Mouse (Mus musculus) lung, embryonic 16.5 days (tissue): ENCODE data around the gene Folr1. TPM values are rescaled to one million over a fixed set of nuclear protein-coding genes. Genes with fewer than 3 reads are reported as not detected.

Experiments
- ATAC-seq: fragments of 200-750 bp; cut with Nextera tagmentation; 2 replicates; pipeline ENCODE4 v1.8.0; 2017; ENCODE audit warnings: low read depth, mild to moderate bottlenecking, moderate library complexity
- H3K27ac ChIP-seq: fragments of 300-500 bp; sonication (generic); 2 replicates; pipeline ENCODE4 v1.5.1; 2014; ENCODE audit warnings: mild to moderate bottlenecking, control low read depth, low read length
- H3K27me3 ChIP-seq: fragments of 300-500 bp; sonication (generic); 2 replicates; pipeline ENCODE4 v1.6.1; 2014; ENCODE audit warnings: low read depth, low read length, mixed read lengths; ENCODE audit not compliant: control insufficient read depth, insufficient read depth
- H3K36me3 ChIP-seq: fragments of 300-500 bp; sonication (generic); 2 replicates; pipeline ENCODE4 v1.6.1; 2014; ENCODE audit warnings: low read length; ENCODE audit not compliant: control insufficient read depth, insufficient read depth
- H3K4me1 ChIP-seq: fragments of 300-500 bp; sonication (generic); replicated peaks from 2 replicates; pipeline ENCODE4 v1.6.1; 2014; ENCODE audit warnings: low read length, mixed read lengths; ENCODE audit not compliant: control insufficient read depth, insufficient read depth
- H3K4me2 ChIP-seq: fragments of 300-500 bp; sonication (generic); 2 replicates; pipeline ENCODE4 v1.6.1; 2014; ENCODE audit warnings: low read depth, low read length, control low read depth
- H3K4me3 ChIP-seq: fragments of 300-500 bp; sonication (generic); 2 replicates; pipeline ENCODE4 v1.5.1; 2014; ENCODE audit warnings: mild to moderate bottlenecking, low read length, control low read depth
- H3K9ac ChIP-seq: fragments of 300-500 bp; sonication (generic); 2 replicates; pipeline ENCODE4 v1.6.1; 2014; ENCODE audit warnings: low read length, control low read depth
- H3K9me3 ChIP-seq: fragments of 300-500 bp; sonication (generic); 2 replicates; pipeline ENCODE4 v1.6.1; 2016; ENCODE audit warnings: low read length; ENCODE audit not compliant: control insufficient read depth
- WGBS: fragments of 180-500 bp; shearing (Covaris S2); extraction: QIAGEN DNeasy Blood & Tissue Kit; methylation state at CpG from one replicate; pipeline ENCODE4 v1.1.7; 2014; 5-methylcytosine and 5-hydroxymethylcytosine counted together
- microRNA-seq: library from miRNA; unstranded; fragments of <30 nt; microRNA quantifications from one replicate; pipeline ENCODE4, GENCODE M21; 2016
- polyA plus RNA-seq: library from polyadenylated mRNA; unstranded; fragments of >200 nt; fragmentation: Nextera tagmentation; extraction: Ambion mirVana; gene quantifications from 2 replicates; pipeline ENCODE4 v1.2.1, GENCODE M21; 2015

The Folr1 gene
- polyA plus RNA-seq, 1 experiment from 2014 or later = 1.5 TPM

DNA sequence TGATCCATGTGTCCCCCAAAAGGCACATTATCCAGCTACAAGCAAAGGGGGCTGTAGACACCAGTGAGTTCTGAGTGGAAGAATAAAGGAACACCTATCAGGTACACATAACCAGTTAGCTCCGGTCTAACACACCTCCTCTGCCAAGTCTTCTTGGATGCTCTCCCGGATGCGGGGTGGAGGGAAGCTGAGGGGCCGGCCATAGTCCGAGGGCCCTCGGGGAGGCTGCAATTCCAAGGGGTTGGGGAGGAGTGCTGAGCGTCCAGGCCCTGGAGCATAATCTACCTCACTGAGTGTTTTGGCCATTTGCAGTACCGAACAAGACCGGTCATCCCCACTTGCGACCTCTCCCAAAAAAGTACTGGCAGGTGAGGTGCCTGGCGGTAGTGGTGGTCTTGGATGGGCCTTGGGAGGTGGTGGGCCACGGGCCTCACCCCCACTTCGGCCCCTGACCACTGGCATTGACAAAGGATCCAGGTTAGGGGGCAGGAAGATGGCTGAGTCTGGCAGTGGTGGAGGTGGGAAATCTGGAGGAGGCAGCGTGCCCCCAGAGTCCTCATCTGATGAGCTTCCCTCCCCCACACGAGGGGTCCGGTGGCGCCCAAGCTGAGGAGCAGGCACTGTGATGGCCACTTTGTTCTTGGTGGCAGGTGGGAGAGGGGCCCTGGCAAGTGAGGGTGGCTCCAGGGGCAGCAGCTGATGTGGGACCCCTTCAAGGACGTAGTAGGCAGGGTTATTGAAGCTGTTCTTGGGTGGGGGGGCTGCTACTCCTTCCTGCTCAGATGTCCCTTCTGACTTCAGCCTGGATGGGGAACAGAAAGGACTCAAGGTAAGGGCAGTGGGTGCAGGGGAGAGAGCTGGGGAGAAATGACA, 46.6 kb downstream of the Folr1 start:
- peaks cover 45% of the 10 kb centered on the region for H3K36me3 ChIP-seq
- no peaks in the 10 kb centered on the region for H3K9me3 ChIP-seq
- 76% methylated on average over 18 of the region's 18 CpGs for WGBS
- H3K4me1 ChIP-seq = peaks cover 11% of the 10 kb centered on the region
- peaks cover 26% of the 10 kb centered on the region for H3K27me3 ChIP-seq
- no peak overlapping the region for H3K4me2 ChIP-seq
- 0 out of 2 replicates have a peak overlapping the region, but pooled peaks have one; percentile 8 for H3K9ac ChIP-seq
- H3K4me3 ChIP-seq = no peak overlapping the region
- ATAC-seq = no peak
- H3K27ac ChIP-seq = 0 out of 2 replicates have a peak overlapping the region, but pooled peaks have one; percentile 13

DNA sequence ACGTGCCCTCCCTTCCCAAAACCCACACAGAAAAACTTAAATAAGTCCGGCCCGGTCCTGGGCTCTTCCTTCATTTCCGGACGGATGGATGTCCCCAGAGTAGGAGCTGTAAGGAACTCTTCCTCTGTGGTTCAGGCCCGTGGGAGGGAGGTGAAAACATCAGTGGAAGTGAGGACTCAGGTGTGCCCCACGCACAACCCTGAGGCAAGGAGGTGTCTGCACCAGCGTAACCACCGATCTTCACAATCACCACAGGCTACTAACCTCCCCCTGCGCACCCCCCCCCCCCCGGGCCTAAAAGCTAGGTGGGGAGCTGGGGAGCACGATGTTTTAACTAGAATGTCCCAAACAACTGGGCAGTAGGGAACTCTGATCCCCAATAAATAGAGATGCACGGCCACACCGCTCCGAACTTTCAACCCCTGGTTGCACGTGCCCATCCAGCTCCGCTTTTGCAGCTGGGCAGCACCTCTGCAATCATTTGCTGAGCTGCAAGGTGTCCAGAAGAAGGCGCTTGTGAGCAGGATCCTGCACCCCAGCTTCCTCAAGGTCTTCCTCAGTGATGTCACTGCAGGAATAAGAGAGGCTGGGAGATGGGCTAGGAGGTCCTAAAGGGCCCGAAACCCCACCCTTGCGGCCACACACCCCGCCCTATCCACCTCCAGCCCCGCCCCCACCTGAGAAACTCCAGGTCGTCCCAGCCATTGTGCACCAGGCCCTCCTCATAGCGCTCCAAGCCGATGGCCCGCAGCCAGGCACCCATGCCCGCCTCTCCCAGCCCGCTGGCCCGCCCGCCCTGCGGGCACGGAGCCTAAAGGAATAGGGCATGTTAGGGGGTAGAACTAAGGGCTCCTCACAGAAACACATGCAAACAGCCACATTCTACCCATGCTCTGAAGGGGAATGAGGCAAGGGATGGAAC, 47.5 kb downstream of the Folr1 start:
- Histone ChIP-seq H3K4me1 (peaks cover 15% of the 10 kb centered on the region), H3K9ac (no peak overlapping the region), H3K36me3 (peaks cover 36% of the 10 kb centered on the region), H3K4me3 (no peak overlapping the region), H3K9me3 (no peaks in the 10 kb centered on the region), H3K27ac (peak overlapping the region; percentile 87; the same call in 1 of the 2 replicates), H3K4me2 (peak overlapping the region; percentile 79), H3K27me3 (peaks cover 35% of the 10 kb centered on the region)
- peak; percentile 18; the same call in 1 of the 2 replicates for ATAC-seq
- WGBS = 41% methylated on average over 32 of the region's 32 CpGs

DNA sequence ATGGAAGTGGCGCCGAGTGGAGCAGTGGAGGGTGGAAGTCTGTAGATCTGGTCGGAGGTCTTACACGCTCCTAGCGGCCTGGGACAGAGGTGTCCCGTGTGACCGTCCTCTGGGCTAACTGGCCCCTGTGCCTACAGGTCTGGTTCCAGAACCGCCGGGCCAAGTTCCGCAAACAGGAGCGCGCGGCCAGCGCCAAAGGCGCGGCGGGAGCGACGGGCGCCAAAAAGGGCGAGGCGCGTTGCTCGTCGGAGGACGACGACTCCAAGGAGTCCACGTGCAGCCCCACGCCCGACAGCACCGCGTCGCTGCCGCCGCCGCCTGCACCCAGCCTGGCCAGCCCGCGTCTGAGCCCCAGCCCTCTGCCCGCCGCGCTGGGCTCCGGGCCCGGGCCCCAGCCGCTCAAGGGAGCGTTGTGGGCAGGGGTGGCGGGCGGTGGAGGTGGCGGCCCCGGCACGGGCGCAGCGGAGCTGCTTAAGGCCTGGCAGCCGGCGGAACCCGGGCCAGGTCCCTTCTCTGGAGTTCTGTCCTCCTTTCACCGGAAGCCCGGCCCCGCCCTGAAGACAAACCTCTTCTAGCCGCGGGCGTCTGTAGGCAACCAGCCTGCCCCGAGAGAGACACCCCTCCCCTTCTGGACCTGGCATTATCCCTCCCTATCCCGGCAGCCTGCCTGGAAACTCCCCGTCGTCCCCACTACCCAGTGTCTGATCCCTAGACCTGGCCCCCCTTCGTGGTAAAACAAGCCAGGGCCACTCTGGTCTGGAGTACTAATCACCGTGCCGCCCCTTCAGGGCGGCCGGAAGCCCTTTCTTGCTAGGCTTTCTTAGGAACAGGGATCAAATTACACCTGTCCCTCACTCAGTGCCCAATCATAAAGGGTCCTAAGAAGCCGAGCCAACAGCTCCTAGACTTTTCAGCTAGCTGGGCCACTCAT, 48.8 kb downstream of the Folr1 start:
- Histone ChIP-seq H3K9ac (peak overlapping the region; percentile 66), H3K9me3 (no peaks in the 10 kb centered on the region), H3K27me3 (peaks cover 47% of the 10 kb centered on the region), H3K27ac (peak overlapping the region; percentile 87), H3K4me1 (peaks cover 20% of the 10 kb centered on the region), H3K4me2 (peak overlapping the region; percentile 79), H3K36me3 (peaks cover 25% of the 10 kb centered on the region), H3K4me3 (peak overlapping the region; percentile 47)
- WGBS = under 1% methylated on average over 54 of the region's 71 CpGs
- peak; percentile 87 for ATAC-seq

DNA sequence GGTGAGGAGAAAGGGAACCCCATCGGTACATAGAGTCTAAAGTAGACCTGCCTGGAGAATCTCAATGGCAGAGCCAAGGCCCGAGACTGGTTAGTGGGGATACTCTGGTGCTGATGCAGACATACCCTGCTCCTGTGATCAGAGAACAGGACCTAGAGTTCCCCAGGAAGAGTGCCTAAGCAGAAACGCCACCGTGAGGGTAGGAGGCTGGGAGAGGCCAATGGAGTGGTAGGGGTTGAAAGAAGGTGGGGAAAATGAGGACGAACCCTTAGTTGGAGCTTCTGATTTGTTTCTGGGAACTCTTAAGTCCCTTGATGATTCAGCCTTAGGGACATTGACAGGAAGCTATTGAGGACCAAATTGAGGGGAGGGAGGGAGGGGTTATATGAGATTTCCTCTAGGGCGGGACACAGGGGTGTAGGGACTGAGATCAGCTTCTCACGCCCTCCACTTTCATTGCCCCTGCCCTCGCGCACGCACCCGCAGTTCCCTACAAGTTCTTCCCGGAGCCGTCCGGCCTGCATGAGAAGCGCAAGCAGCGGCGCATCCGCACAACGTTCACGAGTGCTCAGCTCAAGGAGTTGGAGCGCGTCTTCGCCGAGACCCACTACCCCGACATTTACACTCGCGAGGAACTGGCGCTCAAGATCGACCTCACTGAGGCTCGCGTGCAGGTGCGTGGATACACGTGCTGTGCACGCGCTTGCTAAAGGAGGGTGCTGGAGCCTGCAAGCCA, 50.1 kb downstream of the Folr1 start:
- Histone ChIP-seq H3K4me1 (peaks cover 20% of the 10 kb centered on the region), H3K9ac (0 out of 2 replicates have a peak overlapping the region, but pooled peaks have one; percentile 2), H3K27me3 (peaks cover 53% of the 10 kb centered on the region), H3K4me3 (peak overlapping the region; percentile 47), H3K36me3 (peaks cover 12% of the 10 kb centered on the region), H3K9me3 (no peaks in the 10 kb centered on the region), H3K4me2 (peak overlapping the region; percentile 79), H3K27ac (no peak overlapping the region)
- WGBS = 3% methylated on average over 35 of the region's 35 CpGs
- ATAC-seq = no peak

DNA sequence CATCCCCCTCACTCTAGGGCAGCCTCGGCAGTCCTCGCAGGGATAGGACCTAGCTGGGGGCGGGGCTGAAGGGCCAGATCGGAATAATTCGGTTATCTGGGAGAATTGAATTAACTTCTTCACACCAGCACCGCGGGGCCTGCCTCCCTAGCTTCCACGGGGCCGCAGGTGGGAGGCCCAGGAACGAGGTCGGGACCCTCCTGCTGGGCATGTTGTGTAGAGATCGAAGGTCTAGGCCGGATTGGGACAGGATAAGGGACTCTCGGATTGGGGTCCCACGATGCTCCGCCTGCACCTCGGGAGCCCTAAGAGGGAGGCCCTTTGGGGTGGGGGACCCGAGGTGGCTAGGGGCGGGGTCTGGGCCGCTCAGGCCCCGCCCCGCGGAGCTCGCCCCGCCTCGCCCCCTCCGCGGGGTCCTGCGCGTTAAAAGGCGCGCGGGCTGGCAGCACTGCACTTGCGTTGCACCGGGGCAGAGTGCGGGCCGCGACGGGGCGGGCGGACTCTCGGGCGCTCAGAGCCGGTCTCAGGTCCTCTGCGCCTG, 52.7 kb downstream of the Folr1 start, which contains the start of gene Phox2a:
Gene Phox2a, plus strand, starts transcription at position 453 of the 541 bp plus-strand sequence.
- H3K4me2 ChIP-seq = peak within 1 kb of the TSS; percentile 54
- under 1% methylated on average over 26 of the region's 45 CpGs for WGBS
- no peak for ATAC-seq

More for the DNA sequence above, 52.7 kb downstream of the Folr1 start, which contains the start of gene Phox2a:
- Histone ChIP-seq H3K9ac (no peak within 1 kb of the TSS; the same call in 1 of the 2 replicates), H3K36me3 (no peaks in the 10 kb centered on the region), H3K27ac (no peak within 1 kb of the TSS), H3K4me1 (peaks cover 20% of the 10 kb centered on the region), H3K4me3 (peak within 1 kb of the TSS; percentile 37), H3K27me3 (peaks cover 53% of the 10 kb centered on the region), H3K9me3 (no peaks in the 10 kb centered on the region)

Small RNA genes lying within 50 kb of the gene (microRNA-seq; reads per million reads assigned to microRNA genes)
- not detected for gene Gm22655

Other genes with a start within 250 kb of the Folr1 start
- 51.3 and 59.6 TPM in 2 replicates for gene Clpb, start 207.2 kb downstream of the Folr1 start, polyA plus RNA-seq
- gene Phox2a, start 52.5 kb downstream of the Folr1 start, polyA plus RNA-seq = 0.28 and 0.34 TPM in 2 replicates
- gene Inppl1, start 32.6 kb downstream of the Folr1 start, polyA plus RNA-seq = 34.8 and 35.7 TPM in 2 replicates
- 1.5 and 2.8 TPM in 2 replicates for gene Folr2, start 13.6 kb downstream of the Folr1 start, polyA plus RNA-seq
- 71.2 and 73.0 TPM in 2 replicates for gene Anapc15, start 7.1 kb downstream of the Folr1 start, polyA plus RNA-seq
- gene Lamtor1, start 35.1 kb upstream of the Folr1 start, polyA plus RNA-seq = 161 and 163 TPM in 2 replicates
- gene Tomt, start 35.6 kb upstream of the Folr1 start, polyA plus RNA-seq = 0.20 and 0.69 TPM in 2 replicates
- gene Lrrc51, start 63.1 kb upstream of the Folr1 start, polyA plus RNA-seq = 18.1 and 28.3 TPM in 2 replicates
- 66.7 and 73.7 TPM in 2 replicates for gene Numa1, start 63.3 kb upstream of the Folr1 start, polyA plus RNA-seq
- gene Il18bp, start 147.9 kb upstream of the Folr1 start, polyA plus RNA-seq = 2.1 and 3.0 TPM in 2 replicates
- gene Rnf121, start 194.7 kb upstream of the Folr1 start, polyA plus RNA-seq = 25.2 and 25.6 TPM in 2 replicates
- 31.0 and 35.0 TPM in 2 replicates for gene Xndc1, start 194.7 kb upstream of the Folr1 start, polyA plus RNA-seq
- 1.0 and 1.2 TPM in 2 replicates for gene Xntrpc, start 194.9 kb upstream of the Folr1 start, polyA plus RNA-seq
- gene Trpc2, start 212.3 kb upstream of the Folr1 start, polyA plus RNA-seq = 0.08 and 0.10 TPM in 2 replicates
- gene Art1, start 231.0 kb upstream of the Folr1 start, polyA plus RNA-seq = 1.1 and 1.9 TPM in 2 replicates
- 1.3 and 1.5 TPM in 2 replicates for gene Art5, start 238.7 kb upstream of the Folr1 start, polyA plus RNA-seq
- gene Chrna10, start 246.0 kb upstream of the Folr1 start, polyA plus RNA-seq = 0.11 and 0.40 TPM in 2 replicates